Mouse (Mus musculus) kidney, embryonic 16.5 days (tissue): ENCODE results near the gene Akt1. TPM values are rescaled to one million over a fixed set of nuclear protein-coding genes. Genes with fewer than 3 reads are reported as not detected.

Source experiments
- ATAC-seq: fragments of 200-750 bp; cut with Nextera tagmentation; 2 replicates; pipeline ENCODE4 v1.8.0; 2017; ENCODE audit warnings: moderate TSS enrichment; ENCODE audit not compliant: low FRiP score, low TSS enrichment
- H3K27ac ChIP-seq: fragments of 300-500 bp; sonication (generic); 2 replicates; pipeline ENCODE4 v1.5.1; 2014; ENCODE audit warnings: low read length
- H3K27me3 ChIP-seq: fragments of 300-500 bp; sonication (generic); 2 replicates; pipeline ENCODE4 v1.6.1; 2014; ENCODE audit warnings: low read length, control low read depth, mixed read lengths; ENCODE audit not compliant: insufficient read depth
- H3K36me3 ChIP-seq: fragments of 300-500 bp; sonication (generic); 2 replicates; pipeline ENCODE4 v1.6.1; 2014; ENCODE audit warnings: low read length, control low read depth, mixed read lengths; ENCODE audit not compliant: insufficient read depth
- H3K4me1 ChIP-seq: fragments of 300-500 bp; sonication (generic); 2 replicates; pipeline ENCODE4 v1.6.1; 2014; ENCODE audit warnings: low read length, control low read depth, mixed read lengths; ENCODE audit not compliant: insufficient read depth
- H3K4me2 ChIP-seq: fragments of 300-500 bp; sonication (generic); replicated peaks from 2 replicates; pipeline ENCODE4 v1.6.1; 2014; ENCODE audit warnings: low read depth, low read length
- H3K4me3 ChIP-seq: fragments of 300-500 bp; sonication (generic); 2 replicates; pipeline ENCODE4 v1.5.1; 2014; ENCODE audit warnings: mild to moderate bottlenecking, low read length
- H3K9ac ChIP-seq: fragments of 300-500 bp; sonication (generic); replicated peaks from 2 replicates; pipeline ENCODE4 v1.6.1; 2014; ENCODE audit warnings: low read length
- H3K9me3 ChIP-seq: fragments of 300-500 bp; sonication (generic); 2 replicates; pipeline ENCODE4 v1.6.1; 2016; ENCODE audit warnings: low read length, control low read depth
- WGBS: fragments of 180-500 bp; shearing (Covaris S2); extraction: QIAGEN DNeasy Blood & Tissue Kit; methylation state at CpG from one replicate; pipeline ENCODE4 v1.1.7; 2014; 5-methylcytosine and 5-hydroxymethylcytosine counted together
- polyA plus RNA-seq: library from polyadenylated mRNA; unstranded; fragments of >200 nt; fragmentation: Nextera tagmentation; extraction: Ambion mirVana; gene quantifications from 2 replicates; pipeline ENCODE4 v1.2.1, GENCODE M21; 2015

The Akt1 gene
- polyA plus RNA-seq, 1 experiment from 2014 or later: 49.5 TPM

- H3K4me1 ChIP-seq: peaks cover 29% of the 10 kb centered on the region
Measured at GRCm38 (mm10) chr12:112620354-112621061, 54.2 kb downstream of the Akt1 start.

DNA sequence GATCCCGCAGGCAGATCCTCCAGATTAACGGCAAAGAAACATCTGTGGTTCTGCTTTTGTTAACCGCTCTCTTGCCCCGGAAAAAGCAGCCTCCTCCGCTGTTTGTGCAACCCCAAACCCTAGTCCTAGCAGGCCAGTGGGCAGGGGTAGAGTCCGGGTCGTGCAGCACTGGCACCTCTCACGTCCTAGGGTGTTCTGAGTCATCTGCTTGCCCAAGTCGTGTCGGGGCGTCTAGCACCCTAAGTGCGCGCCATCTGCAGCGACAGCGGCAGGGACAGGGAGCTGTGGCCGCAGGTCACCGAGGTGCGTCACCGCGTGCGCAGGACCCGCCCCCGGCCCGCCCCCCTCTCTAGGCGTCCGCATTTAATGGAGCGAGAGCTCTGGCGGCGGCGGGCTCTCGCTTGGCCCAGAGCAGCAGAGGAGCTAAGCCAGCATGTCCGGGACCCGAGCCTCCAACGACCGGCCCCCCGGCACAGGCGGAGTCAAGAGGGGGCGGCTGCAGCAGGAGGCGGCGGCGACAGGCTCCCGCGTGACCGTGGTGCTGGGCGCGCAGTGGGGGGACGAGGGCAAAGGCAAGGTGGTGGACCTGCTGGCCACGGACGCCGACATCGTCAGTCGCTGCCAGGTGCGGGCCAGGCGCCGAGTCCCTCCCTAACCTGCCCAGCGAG is 54.9 kb downstream of the Akt1 start, which contains the start of gene Adssl1:
Gene Adssl1 (plus strand): TSS at position 360 of the 668 bp plus-strand sequence.
- H3K27ac ChIP-seq: peak within 1 kb of the TSS; percentile 8; the same call in 1 of the 2 replicates
- peaks cover 29% of the 10 kb centered on the region for H3K4me1 ChIP-seq
- H3K4me3 ChIP-seq: peak within 1 kb of the TSS; percentile 57
- H3K36me3 ChIP-seq: no peaks in the 10 kb centered on the region
- peak; percentile 52 for ATAC-seq
- H3K9ac ChIP-seq: peak within 1 kb of the TSS; percentile 70
- H3K27me3 ChIP-seq: peaks cover 9% of the 10 kb centered on the region; the same call in 1 of the 2 replicates
- under 1% methylated on average over 55 of the region's 56 CpGs for WGBS
- H3K9me3 ChIP-seq: no peaks in the 10 kb centered on the region
- peak within 1 kb of the TSS; percentile 97 for H3K4me2 ChIP-seq

More at GRCm38 (mm10) chr12:112620354-112621061, 54.2 kb downstream of the Akt1 start:
- peak; percentile 28; the same call in 1 of the 2 replicates for ATAC-seq
- peaks cover 9% of the 10 kb centered on the region; the same call in 1 of the 2 replicates for H3K27me3 ChIP-seq
- H3K4me3 ChIP-seq: peak overlapping the region; percentile 57
- peak overlapping the region; percentile 70 for H3K9ac ChIP-seq
- 13% methylated on average over 16 of the region's 16 CpGs for WGBS
- no peaks in the 10 kb centered on the region for H3K9me3 ChIP-seq
- no peaks in the 10 kb centered on the region for H3K36me3 ChIP-seq
- H3K27ac ChIP-seq: no peak overlapping the region
- peak overlapping the region; percentile 97 for H3K4me2 ChIP-seq

DNA sequence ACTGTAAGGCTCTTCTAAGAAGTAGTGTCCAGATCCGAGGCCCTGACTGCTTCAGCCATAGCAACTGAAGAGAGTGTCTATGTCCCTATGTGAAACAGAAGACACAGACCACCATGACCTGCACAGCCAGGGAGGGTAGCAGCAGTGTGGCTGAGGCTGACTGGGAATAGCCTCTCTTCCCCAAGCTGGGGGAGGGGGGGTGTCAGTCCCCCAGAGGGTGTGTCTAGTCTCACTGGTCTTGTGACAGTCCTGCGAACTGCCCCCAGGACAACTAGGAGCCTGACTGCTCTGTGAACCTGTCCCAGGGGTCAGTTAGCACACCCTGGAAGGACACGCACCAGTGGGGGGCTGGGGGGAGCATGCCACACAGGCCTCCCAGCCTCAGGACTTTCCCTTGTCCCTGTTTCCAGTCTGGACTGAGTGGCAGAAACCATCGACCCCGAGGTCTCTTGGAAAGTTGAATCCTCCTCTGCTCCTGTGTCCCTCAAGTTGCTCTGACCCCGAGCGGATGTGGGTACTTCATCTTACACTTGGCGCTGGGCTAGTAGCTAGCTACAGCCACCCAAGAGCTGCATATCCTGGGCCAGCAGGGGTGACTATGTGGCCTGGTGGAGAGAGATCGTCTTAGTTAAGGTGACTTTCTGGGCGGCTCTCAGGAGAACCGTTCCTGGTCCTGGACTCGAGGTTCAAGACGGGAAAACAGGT is 55.6 kb downstream of the Akt1 start:
- H3K27ac ChIP-seq: no peak overlapping the region; the same call in 1 of the 2 replicates
- peak overlapping the region; percentile 57 for H3K4me3 ChIP-seq
- peaks cover 29% of the 10 kb centered on the region for H3K4me1 ChIP-seq
- no peaks in the 10 kb centered on the region for H3K36me3 ChIP-seq
- peak; percentile 20; the same call in 1 of the 2 replicates for ATAC-seq
- H3K4me2 ChIP-seq: peak overlapping the region; percentile 97
- H3K9me3 ChIP-seq: no peaks in the 10 kb centered on the region
- peak overlapping the region; percentile 70 for H3K9ac ChIP-seq
- peaks cover 9% of the 10 kb centered on the region; the same call in 1 of the 2 replicates for H3K27me3 ChIP-seq
- 16% methylated on average over 13 of the region's 13 CpGs for WGBS

DNA sequence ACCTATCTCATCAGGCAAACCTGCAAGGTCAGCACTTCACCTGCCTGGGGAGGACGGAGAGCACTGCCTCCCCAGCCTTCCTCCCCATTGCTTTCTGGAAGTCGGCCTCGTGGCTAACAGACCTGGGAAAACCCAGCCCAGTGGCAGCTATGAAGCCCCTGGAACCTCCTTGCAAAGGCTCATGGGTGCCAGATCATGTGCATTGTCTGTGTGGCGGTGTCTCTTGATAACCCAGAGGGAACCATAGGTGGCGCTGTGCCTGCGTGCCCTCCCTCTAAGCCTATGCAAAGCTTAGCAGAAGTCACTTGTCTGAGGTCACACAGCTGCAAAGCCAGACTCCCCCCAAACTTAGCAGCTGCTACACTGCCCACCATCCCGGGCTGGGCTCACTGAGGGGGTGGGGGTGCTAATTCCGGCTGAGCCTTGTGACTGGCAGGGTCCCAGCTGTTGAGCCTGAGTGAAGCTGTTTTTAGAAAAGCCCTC is 56.7 kb downstream of the Akt1 start:
- Histone ChIP-seq H3K27ac (no peak overlapping the region), H3K4me3 (no peak overlapping the region), H3K9ac (no peak overlapping the region), H3K4me2 (no peak overlapping the region), H3K36me3 (no peaks in the 10 kb centered on the region; the same call in 1 of the 2 replicates), H3K9me3 (no peaks in the 10 kb centered on the region), H3K4me1 (peaks cover 29% of the 10 kb centered on the region), H3K27me3 (peaks cover 9% of the 10 kb centered on the region; the same call in 1 of the 2 replicates)
- 18% methylated on average over 8 of the region's 8 CpGs for WGBS
- ATAC-seq: peak; percentile 44

DNA sequence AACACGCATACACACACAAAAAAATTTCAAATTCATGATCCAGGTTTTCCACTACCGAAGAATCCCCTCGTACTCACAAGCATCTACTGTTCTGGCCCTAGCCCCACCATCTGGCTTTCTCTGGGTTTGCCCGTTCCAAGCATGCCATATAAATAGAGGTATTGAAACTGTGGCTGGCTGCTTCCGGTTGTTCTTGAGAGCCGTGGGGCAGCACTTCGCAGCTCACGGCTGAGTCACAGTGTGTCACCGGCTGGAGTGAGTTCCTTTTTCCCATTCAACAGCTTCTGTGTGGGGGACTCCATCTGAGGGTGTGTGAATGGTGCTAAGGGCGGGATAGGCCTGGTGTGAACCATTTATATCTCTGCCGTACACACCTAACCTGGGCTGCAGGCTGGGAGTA is 57.5 kb downstream of the Akt1 start:
- no peak for ATAC-seq

GRCm38 (mm10) chr12:112616668-112617067 is 58.0 kb downstream of the Akt1 start:
- WGBS: 42% methylated on average over 9 of the region's 9 CpGs
- Histone ChIP-seq H3K4me3 (no peak overlapping the region), H3K36me3 (no peaks in the 10 kb centered on the region; the same call in 1 of the 2 replicates), H3K9ac (no peak overlapping the region), H3K27me3 (peaks cover 7% of the 10 kb centered on the region; the same call in 1 of the 2 replicates), H3K9me3 (no peaks in the 10 kb centered on the region), H3K4me1 (peaks cover 29% of the 10 kb centered on the region), H3K4me2 (no peak overlapping the region), H3K27ac (no peak overlapping the region)
- no peak for ATAC-seq

More for the DNA sequence above, 57.5 kb downstream of the Akt1 start:
- H3K9me3 ChIP-seq: no peaks in the 10 kb centered on the region
- H3K9ac ChIP-seq: no peak overlapping the region
- no peaks in the 10 kb centered on the region; the same call in 1 of the 2 replicates for H3K36me3 ChIP-seq
- H3K4me1 ChIP-seq: peaks cover 29% of the 10 kb centered on the region
- H3K4me3 ChIP-seq: no peak overlapping the region
- WGBS: 82% methylated on average over 11 of the region's 11 CpGs
- no peak overlapping the region for H3K27ac ChIP-seq
- no peak overlapping the region for H3K4me2 ChIP-seq
- H3K27me3 ChIP-seq: peaks cover 7% of the 10 kb centered on the region; the same call in 1 of the 2 replicates

- Histone ChIP-seq H3K4me3 (no peak overlapping the region), H3K9ac (no peak overlapping the region; the same call in 1 of the 2 replicates), H3K9me3 (no peaks in the 10 kb centered on the region), H3K27ac (no peak overlapping the region), H3K4me2 (no peak overlapping the region), H3K4me1 (0 out of 2 replicates have a peak, but pooled peaks cover 3% of the 10 kb centered on the region), H3K27me3 (no peaks in the 10 kb centered on the region), H3K36me3 (peaks cover 8% of the 10 kb centered on the region; the same call in 1 of the 2 replicates)
- no peak for ATAC-seq
- WGBS: 85% methylated on average over 10 of the region's 10 CpGs
Measured at GRCm38 (mm10) chr12:112609031-112609430, 65.7 kb downstream of the Akt1 start.

DNA sequence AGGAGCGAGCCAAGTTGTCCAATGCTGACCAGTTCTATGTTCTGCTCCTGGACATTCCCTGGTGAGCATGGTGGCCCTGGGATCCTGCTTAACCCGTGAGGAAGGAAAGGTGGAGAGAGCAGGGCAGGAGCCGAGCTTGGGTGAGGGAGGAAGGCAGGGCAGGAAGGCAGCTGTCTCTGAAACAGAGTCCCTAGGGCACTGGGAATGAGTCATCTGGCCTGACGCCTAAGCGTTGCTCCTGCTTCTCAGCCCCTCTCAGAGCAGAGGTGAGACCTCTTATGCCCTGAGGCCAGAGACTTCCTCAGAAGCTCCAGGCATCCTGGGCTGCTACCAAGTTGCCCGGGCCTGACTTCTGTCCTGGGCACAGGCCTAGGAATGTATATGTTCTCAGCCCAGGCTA is 67.7 kb downstream of the Akt1 start:
- Histone ChIP-seq H3K9ac (no peak overlapping the region), H3K4me1 (0 out of 2 replicates have a peak, but pooled peaks cover 3% of the 10 kb centered on the region), H3K4me3 (no peak overlapping the region), H3K27me3 (no peaks in the 10 kb centered on the region), H3K27ac (no peak overlapping the region), H3K4me2 (no peak overlapping the region), H3K36me3 (peaks cover 8% of the 10 kb centered on the region), H3K9me3 (no peaks in the 10 kb centered on the region)
- no peak for ATAC-seq
- WGBS: 62% methylated on average over 6 of the region's 6 CpGs

DNA sequence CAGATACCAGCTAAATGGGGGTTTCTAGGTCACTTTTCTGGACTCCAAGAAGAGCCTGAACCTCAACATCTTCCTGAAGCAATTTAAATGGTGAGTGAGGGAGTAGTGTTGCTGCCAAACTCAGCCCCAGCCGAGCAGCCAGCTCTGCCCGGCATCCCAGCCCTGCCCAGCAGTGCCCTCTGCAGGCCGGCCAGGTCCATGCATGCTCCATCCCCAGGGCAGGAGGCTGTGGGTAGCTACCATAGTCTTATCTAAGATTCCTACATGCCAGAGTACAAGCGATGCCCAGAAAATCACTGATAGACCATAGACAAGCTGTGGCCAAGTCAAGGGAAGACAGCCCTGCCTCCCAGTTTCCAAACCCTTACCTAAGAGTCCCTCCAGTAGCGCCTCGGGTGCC is 68.9 kb downstream of the Akt1 start:
- H3K27ac ChIP-seq: no peak overlapping the region
- no peak overlapping the region for H3K4me2 ChIP-seq
- no peak overlapping the region for H3K4me3 ChIP-seq
- 0 out of 2 replicates have a peak, but pooled peaks cover 3% of the 10 kb centered on the region for H3K4me1 ChIP-seq
- WGBS: 51% methylated on average over 6 of the region's 6 CpGs
- H3K27me3 ChIP-seq: no peaks in the 10 kb centered on the region
- peaks cover 5% of the 10 kb centered on the region; the same call in 1 of the 2 replicates for H3K36me3 ChIP-seq
- ATAC-seq: peak; percentile 39; the same call in 1 of the 2 replicates
- no peak overlapping the region for H3K9ac ChIP-seq
- H3K9me3 ChIP-seq: no peaks in the 10 kb centered on the region
